Mouse (Mus musculus) cerebellum, adult 2 months (tissue): Measurements from ENCODE around the gene Tshr. TPM values are rescaled to one million over a fixed set of nuclear protein-coding genes. Genes with fewer than 3 reads are reported as not detected.
A peak's percentile ranks its signal among the peaks of the same experiment; 100 is the strongest.
"Not testable (repeated sequence)": the region's sequence is repeated elsewhere in the genome, so short reads cannot be mapped to it uniquely, and the experiment has no call there.

Source experiments
- DNase-seq, 2 experiments: peaks; one replicate each; pipeline ENCODE4 v3.0.0; 2021
- H3K27ac ChIP-seq: fragments of 200-500 bp; 2 replicates; pipeline ENCODE4 v1.5.1; 2012; ENCODE audit warnings: low read length, control low read depth, inconsistent platforms; ENCODE audit not compliant: insufficient read depth
- H3K27me3 ChIP-seq: fragments of 200-500 bp; 2 replicates; pipeline ENCODE4 v1.6.1; 2012; ENCODE audit warnings: inconsistent platforms, mild to moderate bottlenecking, low read length, moderate library complexity; ENCODE audit not compliant: control insufficient read depth, insufficient read depth
- H3K4me1 ChIP-seq: fragments of 200-500 bp; 2 replicates; pipeline ENCODE4 v1.6.1; 2011; ENCODE audit warnings: low read length; ENCODE audit not compliant: control insufficient read depth, insufficient read depth
- H3K4me3 ChIP-seq: fragments of 200-500 bp; replicated peaks from 2 replicates; pipeline ENCODE3; 2011; ENCODE audit warnings: mild to moderate bottlenecking, low read depth, low read length, control low read depth; ENCODE audit not compliant: insufficient read depth
- CTCF ChIP-seq: fragments of 200-500 bp; IDR thresholded peaks from 2 replicates; pipeline ENCODE4 v1.5.1; 2011; ENCODE audit warnings: low read depth, mild to moderate bottlenecking, control low read depth, low read length, moderate library complexity, borderline replicate concordance; ENCODE audit not compliant: insufficient read depth
- POLR2A ChIP-seq: fragments of 200-500 bp; IDR thresholded peaks from 2 replicates; pipeline ENCODE4 v1.6.1; 2011; ENCODE audit warnings: low read length, control low read depth, borderline replicate concordance; ENCODE audit not compliant: insufficient read depth
- WGBS: fragments of 180-500 bp; shearing (Covaris S2); methylation state at CpG from one replicate; pipeline ENCODE4 v1.1.7; 2018; 5-methylcytosine and 5-hydroxymethylcytosine counted together
- polyA plus RNA-seq: library from polyadenylated mRNA; depleted of rRNA; stranded (reverse); fragments of >200 nt; gene quantifications from 2 replicates; pipeline ENCODE4 v1.2.3, GENCODE M21; 2012

The Tshr gene
- polyA plus RNA-seq, 1 experiment, result 0.08 TPM

- no peak for TF ChIP-seq POLR2A
- TF ChIP-seq CTCF, result no peak
- 0 out of 2 replicates have a peak, but pooled peaks cover 2% of the 10 kb centered on the region for H3K4me1 ChIP-seq
- H3K4me3 ChIP-seq, result no peak overlapping the region
- DNase-seq, result no peak
- WGBS, result 93% methylated on average over 3 of the region's 3 CpGs
- no peaks in the 10 kb centered on the region for H3K27me3 ChIP-seq
- H3K27ac ChIP-seq, result no peak overlapping the region
Measured at GRCm38 (mm10) chr12:91585206-91585605, 200.8 kb downstream of the Tshr start.

GRCm38 (mm10) chr12:91585815-91586214 is 201.5 kb downstream of the Tshr start:
- not testable (repeated sequence) for DNase-seq, H3K4me3 ChIP-seq, H3K27me3 ChIP-seq, H3K27ac ChIP-seq, H3K4me1 ChIP-seq
- 95% methylated on average over 4 of the region's 4 CpGs for WGBS

GRCm38 (mm10) chr12:91587077-91587476 is 202.7 kb downstream of the Tshr start:
- no peaks in the 10 kb centered on the region for H3K27me3 ChIP-seq
- 36% methylated on average over 3 of the region's 3 CpGs for WGBS
- TF ChIP-seq CTCF (no peak), POLR2A (no peak)
- H3K27ac ChIP-seq, result no peak overlapping the region
- H3K4me3 ChIP-seq, result no peak overlapping the region
- DNase-seq, result no peak
- H3K4me1 ChIP-seq, result 0 out of 2 replicates have a peak, but pooled peaks cover 2% of the 10 kb centered on the region

GRCm38 (mm10) chr12:91587491-91588033 is 203.2 kb downstream of the Tshr start:
- 7% methylated on average over 5 of the region's 5 CpGs for WGBS

GRCm38 (mm10) chr12:91588176-91588669 is 203.9 kb downstream of the Tshr start:
- H3K4me3 ChIP-seq, result peak overlapping the region; percentile 87
- TF ChIP-seq POLR2A, result peak; percentile 99
- TF ChIP-seq CTCF, result no peak
- no peaks in the 10 kb centered on the region for H3K4me1 ChIP-seq
- H3K27me3 ChIP-seq, result no peaks in the 10 kb centered on the region
- WGBS, result under 1% methylated on average over 32 of the region's 32 CpGs
- DNase-seq, result peak; percentile 96 to 97
- peak overlapping the region; percentile 92 for H3K27ac ChIP-seq

More at GRCm38 (mm10) chr12:91587491-91588033, 203.2 kb downstream of the Tshr start:
- Histone ChIP-seq H3K27me3 (no peaks in the 10 kb centered on the region), H3K4me3 (peak overlapping the region; percentile 87), H3K4me1 (no peaks in the 10 kb centered on the region), H3K27ac (no peak overlapping the region)
- TF ChIP-seq CTCF, result no peak
- TF ChIP-seq POLR2A, result no peak
- peak in 1 of 2 experiments; percentile 8 for DNase-seq

GRCm38 (mm10) chr12:91588670-91589541 is 204.5 kb downstream of the Tshr start:
- DNase-seq, result peak; percentile 76 to 79
- under 1% methylated on average over 83 of the region's 83 CpGs for WGBS
- no peak for TF ChIP-seq CTCF
- 0 out of 2 replicates have a peak, but pooled peaks have one; percentile 3 for TF ChIP-seq POLR2A
- Histone ChIP-seq H3K27ac (peak overlapping the region; percentile 92), H3K27me3 (no peaks in the 10 kb centered on the region), H3K4me1 (no peaks in the 10 kb centered on the region), H3K4me3 (peak overlapping the region; percentile 87)

- no peak for DNase-seq
- Histone ChIP-seq H3K4me1 (no peaks in the 10 kb centered on the region), H3K4me3 (peak overlapping the region; percentile 87), H3K27me3 (no peaks in the 10 kb centered on the region), H3K27ac (peak overlapping the region; percentile 91)
- TF ChIP-seq CTCF (no peak), POLR2A (no peak)
- 0% methylated on average over 11 of the region's 11 CpGs for WGBS
Measured at GRCm38 (mm10) chr12:91589542-91589846, 205.1 kb downstream of the Tshr start.
